Mouse (Mus musculus): ENCODE measurements around the gene Gm572. TPM values are rescaled to one million over a fixed set of nuclear protein-coding genes. Genes with fewer than 3 reads are reported as not detected.

Gm572 gene
- total RNA-seq (2021) = 1 to 10 TPM; 7.3 to 8.7 TPM
- long read RNA-seq, experiment 1 = 0 reads
- long read RNA-seq, experiment 2 = 0 reads

DNA sequence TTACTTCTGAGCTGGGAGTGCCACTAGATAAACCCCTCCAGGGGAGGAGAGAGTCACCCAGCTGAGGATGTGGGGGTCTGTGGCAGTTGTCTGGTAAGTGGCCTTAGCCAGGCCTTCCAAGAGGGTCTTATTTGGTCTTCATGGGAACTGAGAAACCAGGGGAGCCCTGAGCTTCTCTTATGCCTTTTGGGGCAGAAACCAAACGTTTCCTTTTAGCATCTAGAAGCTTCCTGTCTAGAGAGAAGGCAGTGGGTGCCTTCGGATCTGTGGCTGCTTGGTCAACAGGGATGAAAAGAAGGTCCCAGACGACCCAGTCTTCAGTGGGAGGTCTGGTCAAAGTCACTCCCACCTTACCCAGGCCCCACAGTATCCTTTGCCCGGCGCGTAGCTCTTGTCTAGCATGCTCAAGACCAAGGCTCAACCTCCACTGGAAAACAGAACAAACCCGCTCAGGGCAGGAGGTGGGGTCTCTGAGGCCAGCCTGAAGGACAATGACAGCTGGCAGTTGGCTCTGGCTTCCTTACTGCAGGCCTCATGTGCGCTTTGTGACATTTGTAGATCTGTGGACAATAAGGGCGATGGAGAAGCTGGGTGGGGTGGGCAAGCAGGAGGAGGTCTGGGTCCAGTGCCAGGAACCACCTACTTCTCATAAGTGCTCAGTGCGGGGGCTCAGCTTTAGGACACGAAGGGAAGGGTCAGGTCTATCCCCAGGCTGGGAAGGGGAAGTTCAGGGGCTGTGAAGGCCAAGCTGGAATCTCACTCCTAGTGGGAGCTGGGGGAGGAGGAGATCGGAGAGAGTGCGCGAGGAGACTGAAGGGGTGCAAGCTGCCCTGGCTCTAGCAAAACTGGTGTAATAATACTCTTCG lies at the start of gene Gm572:
Gm572 (plus strand) TSS at position 27 of the 866 bp plus-strand sequence.
- no peak for DNase-seq (ENCODE audit: low spot score in 2 of 2)

DNA sequence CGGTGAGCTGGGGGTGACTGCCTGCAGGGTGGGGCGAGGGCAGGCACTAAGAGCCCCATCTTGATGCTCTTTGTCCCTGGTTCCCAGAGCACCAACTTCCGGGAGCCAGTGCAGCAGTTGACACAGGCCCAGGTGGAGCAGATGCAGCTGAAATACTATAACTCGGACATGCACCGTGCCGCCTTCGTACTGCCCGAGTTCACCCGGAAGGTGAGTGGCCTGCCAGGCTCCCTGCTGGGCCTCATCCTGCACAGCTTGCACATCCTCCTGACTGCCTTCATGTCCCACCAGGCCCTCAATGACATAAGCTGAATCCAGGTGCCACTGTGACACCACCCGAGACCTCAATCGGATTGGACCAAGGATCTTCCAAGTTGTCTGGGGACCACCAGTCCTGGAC lies 49.1 kb upstream of the Gm572 start:
- DNase-seq (ENCODE audit: low spot score in 2 of 2) = no peak

DNA sequence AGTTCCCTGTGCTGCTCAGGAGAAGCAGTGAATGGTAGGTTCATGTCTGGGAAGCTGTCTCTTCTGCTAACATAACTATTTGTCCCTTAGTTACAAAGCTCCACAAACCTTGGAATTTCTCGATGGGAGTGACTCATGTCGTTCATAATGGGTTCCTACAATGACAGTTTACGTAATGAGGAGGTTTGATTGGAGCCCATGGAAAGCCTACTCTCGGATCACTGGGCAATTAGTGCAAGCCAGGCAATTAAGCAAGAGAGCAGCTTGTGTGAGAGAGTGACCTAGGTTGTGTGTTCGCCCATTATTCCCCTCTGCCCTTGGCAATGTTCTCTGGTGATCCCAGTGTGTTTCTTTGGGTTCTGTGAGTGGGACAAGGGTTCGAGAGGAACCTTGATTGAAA lies 47.2 kb upstream of the Gm572 start:
- no peak for DNase-seq (ENCODE audit: low spot score in 2 of 2)

DNA sequence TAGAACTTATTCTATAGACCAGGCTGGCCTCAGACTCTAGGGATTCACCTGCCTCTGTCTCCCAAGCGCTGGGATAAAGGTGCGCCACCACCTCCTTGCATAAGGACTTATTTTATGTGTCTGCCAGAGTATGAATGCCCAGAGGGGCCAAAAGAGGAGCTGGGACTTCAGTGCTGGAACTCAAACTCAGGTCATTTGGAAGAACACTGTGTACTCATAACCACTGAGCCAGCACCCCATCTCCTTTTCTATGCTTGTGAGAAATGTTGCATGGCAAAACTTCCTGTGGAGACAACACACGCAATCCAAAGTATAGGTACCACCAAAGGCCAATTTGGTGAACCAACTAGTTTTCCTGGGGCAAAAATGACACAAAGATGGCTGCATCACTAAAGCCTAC lies 46.4 kb upstream of the Gm572 start:
- DNase-seq (ENCODE audit: low spot score in 2 of 2) = no peak

DNA sequence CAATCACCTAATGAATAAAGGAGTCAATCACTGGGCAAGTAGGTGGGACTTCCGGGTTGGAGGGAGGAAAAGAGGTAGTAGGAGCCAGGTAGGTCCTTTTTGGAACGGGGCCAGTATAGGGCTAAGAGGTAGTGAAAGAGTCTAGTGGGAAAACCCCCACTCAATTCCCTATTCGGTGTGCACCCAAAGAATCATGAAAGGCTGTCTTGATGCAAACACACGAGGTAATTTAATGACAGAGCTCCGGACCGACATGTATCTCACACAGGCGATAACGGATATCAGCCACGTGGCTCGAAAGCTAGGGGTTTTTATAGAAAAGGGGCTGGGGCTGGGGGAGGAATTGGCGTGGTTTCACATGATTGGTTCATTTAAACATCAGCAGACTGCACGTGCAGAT lies 44.3 kb upstream of the Gm572 start:
- no peak for DNase-seq (ENCODE audit: low spot score in 2 of 2)

DNA sequence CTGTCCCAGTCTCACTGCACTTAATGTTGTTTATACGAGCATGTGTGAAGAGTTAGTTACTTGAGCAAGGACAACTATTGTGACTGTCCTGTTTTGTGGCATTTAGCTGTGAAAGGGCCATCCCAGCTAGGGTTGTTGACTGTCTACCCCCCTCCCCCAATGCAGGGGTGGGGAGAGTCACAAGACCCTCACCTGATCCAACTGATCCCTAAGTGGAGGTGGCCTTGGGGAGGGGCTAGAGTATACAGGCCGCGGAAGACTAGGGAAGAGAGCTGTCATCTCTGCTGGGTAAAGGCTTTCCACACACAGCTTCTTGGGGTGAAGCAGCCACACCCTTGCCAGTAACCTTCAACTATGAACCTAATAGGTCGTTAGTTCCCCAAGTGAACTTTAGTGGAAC lies 42.8 kb upstream of the Gm572 start:
- no peak for DNase-seq (ENCODE audit: low spot score in 2 of 2)

DNA sequence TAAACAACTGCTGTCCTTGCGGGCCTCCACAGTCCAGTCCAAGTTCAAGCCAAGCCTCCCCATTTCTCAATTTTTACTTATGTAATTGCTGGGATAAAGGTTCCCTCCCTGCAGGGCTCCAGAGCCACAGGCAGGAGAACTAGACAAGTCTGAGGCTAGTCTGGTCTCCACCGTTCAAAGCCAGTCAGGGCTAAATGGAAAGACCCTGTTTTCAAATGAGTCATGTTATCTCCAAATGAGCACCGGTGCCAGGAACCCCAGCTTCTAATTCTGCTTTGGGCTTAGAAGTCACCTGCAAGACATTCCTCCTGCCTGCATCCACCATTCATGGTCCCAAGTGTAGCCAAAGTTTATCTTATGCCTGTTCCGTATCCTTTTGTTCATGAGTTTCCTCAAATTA lies 41.2 kb upstream of the Gm572 start:
- no peak for DNase-seq (ENCODE audit: low spot score in 2 of 2)

DNA sequence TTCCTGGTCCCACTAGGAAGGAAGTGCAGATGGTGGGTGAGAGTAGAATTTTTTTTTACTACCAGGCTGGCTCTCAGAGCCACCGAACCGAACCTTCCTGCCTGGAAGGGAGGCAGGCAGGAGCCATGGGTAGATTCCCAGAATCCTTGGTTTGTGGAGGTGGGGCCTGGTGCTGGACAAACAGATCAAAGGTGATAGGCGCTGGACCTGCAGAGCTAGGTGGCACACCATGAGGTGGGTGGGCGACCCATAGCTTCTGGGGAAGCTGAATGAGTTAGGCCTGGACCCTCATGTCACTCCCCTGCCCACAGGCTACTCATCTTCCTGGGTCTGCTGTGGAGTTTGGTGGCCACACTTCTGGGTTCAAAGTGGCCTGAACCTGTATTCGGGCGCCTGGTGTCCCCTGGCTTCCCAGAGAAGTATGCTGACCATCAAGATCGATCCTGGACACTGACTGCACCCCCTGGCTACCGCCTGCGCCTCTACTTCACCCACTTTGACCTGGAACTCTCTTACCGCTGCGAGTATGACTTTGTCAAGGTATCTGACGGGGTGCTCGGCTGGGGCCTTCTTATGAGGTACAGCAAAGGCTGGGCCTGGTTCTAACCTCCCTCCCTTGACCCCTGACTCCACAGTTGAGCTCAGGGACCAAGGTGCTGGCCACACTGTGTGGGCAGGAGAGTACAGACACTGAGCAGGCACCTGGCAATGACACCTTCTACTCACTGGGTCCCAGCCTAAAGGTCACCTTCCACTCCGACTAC lies 40.6 kb upstream of the Gm572 start, which contains the start of gene Masp2:
Masp2 (plus strand) TSS at position 198 of the 764 bp plus-strand sequence.
- no peak for DNase-seq (ENCODE audit: low spot score in 2 of 2)

DNA sequence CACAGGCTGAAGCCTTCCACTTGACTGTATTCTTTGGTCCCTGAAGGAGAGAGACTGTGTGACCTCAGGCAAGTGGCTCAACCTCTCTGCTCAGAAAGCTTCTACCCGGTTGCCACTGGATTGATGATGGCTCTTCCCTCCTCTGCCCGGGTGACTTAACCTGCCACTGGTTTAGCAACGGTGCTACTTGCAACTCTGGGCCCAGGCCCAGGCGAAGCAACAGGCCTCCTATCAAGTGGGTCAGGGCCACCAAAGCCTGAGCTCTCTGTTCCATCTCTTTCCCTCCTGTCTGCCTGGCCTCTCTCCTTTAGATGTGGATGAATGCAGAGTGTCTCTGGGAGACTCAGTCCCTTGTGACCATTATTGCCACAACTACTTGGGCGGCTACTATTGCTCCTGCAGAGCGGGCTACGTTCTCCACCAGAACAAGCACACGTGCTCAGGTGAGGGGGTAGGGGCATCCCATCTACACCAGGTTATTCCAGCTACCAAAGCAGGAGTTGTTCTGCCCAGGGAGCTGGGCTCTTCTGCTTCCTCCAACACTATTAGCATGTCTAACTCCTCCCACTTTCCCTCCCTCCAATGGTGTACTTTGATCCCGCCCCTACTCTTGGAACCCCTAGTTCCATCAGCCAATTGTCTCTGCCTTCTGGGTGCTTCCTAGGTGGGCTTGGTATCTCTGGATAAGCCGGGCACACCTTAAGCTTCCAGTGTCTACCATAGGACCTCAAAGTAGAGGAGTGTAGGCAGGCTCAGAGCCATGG lies 39.6 kb upstream of the Gm572 start:
- DNase-seq (ENCODE audit: low spot score in 2 of 2) = no peak

DNA sequence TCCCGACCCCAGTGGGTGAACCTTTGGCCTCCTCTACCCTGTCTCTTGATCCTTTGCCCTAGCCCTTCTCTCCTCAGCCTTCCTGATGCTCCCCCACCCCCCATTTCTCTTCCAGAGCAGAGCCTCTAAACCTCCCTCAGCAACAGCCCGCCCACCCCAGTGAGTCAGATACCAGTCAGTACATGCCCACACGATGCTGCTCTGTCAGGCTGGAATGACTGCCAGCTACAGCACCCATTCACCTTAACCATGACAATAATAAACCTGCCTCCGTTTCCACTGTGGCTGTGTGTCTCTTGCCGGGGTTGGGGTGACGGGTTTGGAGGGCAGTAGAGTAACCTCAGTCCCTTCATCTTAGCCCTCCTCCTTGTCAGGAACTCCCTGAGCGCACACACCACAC lies 39.0 kb upstream of the Gm572 start:
- DNase-seq (ENCODE audit: low spot score in 2 of 2) = no peak

DNA sequence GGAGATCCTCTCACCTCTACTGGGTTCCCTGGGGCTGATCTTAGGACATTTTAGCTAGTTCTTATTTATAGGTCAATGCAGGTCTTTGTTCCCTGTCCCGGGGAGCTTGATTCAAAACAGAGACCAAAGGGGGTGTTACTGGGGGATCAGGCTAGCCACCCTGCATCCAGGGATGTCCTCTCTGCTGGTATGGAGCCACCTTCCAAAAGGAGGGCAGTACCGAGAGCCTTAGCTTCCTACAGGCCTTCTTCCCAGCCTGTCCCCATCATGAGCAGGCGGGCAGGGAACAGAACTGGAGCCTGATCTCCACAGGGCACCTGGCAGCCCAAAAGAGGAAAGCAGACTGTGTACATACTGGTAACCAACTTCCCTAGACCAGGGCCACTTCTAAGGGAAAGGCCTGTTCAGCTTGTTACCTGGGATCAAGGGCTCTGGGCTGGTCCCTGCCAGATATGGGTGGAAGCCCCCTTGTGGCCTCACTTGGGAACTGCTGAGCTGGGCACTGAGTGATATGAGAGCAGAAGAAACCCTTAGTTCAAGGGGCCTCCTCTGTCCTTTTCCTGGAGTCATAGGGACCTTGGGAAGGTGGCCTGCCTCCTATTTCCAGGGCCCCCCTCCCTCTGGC lies 38.5 kb upstream of the Gm572 start:
- DNase-seq (ENCODE audit: low spot score in 2 of 2) = peak in 1 of 2 experiments; percentile 64

DNA sequence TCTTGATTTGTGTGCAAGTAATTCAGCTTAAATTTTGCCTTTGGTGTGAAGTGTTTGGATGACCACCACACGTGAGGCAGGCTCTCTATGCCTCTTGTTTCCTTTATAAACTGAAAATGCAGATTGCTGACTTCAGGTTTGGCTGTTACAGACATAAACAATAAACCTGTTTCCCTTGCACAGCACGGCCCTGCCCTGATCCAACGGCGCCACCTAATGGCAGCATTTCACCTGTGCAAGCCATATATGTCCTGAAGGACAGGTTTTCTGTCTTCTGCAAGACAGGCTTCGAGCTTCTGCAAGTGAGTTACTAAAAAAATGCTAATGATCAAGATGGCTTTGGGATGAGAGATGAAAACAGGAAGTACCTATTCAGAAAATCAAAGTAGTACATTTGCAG lies 35.4 kb upstream of the Gm572 start:
- DNase-seq (ENCODE audit: low spot score in 2 of 2) = peak; percentile 63 to 78

DNA sequence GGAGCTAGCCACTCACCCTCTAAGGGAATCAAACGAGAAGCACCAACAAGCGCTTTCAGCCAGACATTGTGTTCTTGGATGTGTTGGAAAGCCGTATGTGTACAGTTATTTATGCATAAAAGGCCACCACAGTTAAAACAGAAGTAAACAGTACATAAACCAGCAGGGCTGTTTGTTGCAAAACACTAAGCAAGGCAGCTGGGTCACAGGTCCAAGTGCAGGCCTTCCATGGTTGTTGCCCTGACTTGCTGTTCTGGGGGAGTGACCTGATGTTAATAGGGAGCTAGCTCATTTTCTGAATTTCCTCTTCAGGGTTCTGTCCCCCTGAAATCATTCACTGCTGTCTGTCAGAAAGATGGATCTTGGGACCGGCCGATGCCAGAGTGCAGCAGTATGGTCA lies 33.3 kb upstream of the Gm572 start:
- no peak for DNase-seq (ENCODE audit: low spot score in 2 of 2)

DNA sequence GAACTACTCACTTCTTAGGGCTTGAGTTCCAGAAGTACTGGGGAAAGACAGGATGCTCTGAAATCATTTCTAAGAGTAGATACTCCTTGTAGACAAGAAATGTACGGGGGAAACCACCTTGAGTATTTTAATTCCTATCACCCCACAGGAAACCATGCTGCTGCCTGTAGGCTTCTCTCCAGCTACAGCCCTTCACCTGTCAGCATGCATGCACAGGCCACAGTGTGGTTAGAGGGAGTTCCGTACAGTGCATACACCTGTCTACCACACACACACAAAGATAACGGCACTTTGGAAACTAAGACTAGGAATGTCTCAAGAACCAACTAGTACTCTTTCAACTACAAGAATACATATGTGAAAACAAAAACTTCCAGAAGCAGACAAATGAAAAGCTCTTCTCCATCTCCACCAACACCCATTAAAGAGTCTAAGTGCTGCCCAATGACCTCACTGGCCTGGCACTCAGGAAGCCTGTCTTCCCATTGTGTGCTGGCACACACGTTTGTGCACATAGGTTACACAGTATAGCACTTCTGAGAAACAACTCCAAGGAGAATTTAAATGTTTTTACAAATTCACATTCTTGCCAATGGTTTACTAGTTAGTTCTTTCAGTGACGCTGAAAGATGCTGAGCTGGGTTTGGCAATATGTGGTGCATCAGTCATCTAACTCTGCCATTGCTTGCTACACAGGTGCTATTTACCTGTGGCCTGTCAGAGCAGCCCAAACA lies 32.3 kb upstream of the Gm572 start:
- no peak for DNase-seq (ENCODE audit: low spot score in 2 of 2)

DNA sequence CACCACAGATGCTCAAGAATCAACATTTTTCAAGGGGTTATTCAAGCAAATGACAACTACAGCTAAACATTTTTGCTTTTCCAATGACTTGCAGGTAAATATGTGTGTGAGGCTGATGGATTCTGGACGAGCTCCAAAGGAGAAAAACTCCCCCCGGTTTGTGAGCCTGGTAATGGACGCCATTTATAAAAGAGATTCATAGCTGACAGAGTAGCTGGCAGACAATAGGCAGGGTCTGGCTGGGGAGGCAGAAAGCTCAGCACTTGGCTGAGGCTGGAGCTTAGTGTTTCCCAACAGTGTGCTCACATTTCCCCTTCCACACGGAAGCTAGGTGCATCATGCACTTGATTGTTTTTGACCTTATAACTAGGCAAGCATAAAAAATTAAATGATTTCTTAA lies 30.6 kb upstream of the Gm572 start:
- no peak for DNase-seq (ENCODE audit: low spot score in 2 of 2)

DNA sequence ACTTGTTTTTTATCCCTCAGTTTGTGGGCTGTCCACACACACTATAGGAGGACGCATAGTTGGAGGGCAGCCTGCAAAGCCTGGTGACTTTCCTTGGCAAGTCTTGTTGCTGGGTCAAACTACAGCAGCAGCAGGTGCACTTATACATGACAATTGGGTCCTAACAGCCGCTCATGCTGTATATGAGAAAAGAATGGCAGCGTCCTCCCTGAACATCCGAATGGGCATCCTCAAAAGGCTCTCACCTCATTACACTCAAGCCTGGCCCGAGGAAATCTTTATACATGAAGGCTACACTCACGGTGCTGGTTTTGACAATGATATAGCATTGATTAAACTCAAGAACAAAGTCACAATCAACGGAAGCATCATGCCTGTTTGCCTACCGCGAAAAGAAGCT lies 29.4 kb upstream of the Gm572 start:
- DNase-seq (ENCODE audit: low spot score in 2 of 2) = no peak

DNA sequence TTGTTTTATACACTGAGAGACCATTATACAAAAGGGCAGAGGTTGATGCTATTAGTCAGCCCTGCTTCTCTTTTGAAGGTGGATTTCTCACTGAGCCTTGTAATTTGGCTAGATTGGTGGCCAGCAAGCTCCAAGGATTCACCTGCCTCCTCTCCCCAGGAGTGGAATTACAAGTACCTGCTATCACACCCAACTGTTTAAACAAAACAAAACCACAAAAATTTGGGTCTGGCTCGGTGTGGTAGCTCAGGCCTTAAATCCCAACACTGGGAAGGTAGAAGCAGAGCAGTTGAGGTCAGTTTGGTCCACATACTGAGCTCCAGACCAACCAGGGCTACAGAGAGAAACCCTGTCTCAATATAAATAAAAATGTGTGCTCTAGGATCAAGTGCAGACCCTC lies 23.3 kb upstream of the Gm572 start:
- DNase-seq (ENCODE audit: low spot score in 2 of 2) = no peak

DNA sequence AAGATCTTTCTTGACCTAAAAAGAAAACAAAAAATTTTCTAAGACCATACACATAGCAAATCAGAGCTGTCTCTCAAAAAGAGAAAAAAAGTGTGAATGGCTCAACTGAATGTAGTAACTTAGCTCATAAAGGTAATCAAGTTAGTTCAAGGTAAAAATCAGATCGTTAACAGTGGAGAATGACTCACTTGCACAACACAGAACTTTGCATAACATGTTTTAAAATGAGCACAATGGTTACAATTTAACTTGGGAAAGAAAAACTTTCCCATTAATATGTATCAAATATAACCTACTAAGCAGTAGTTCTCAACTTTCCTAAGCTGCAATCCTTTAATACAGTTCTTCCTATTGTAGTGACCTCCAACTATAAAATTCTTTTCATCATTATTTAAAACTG lies 22.4 kb upstream of the Gm572 start:
- no peak for DNase-seq (ENCODE audit: low spot score in 2 of 2)

DNA sequence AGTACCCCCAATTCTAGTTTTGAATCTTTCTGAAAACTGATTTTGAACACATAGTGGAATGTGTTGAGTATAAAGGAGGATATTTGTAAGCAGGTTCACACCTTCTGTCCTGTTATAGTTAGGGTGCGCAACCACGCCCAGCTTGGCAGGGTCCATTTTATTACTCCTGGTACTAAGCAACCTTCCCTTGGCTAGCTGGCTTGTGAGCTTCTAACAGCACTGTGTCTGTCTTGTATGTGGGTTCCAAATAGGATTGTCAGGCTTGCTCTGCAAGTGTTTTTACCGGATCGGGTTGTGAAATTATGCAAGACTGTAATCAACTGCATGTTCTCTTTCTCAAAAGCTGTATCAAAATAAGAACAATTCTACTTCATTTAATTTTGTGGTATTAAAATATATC lies 20.6 kb upstream of the Gm572 start:
- no peak for DNase-seq (ENCODE audit: low spot score in 2 of 2)

DNA sequence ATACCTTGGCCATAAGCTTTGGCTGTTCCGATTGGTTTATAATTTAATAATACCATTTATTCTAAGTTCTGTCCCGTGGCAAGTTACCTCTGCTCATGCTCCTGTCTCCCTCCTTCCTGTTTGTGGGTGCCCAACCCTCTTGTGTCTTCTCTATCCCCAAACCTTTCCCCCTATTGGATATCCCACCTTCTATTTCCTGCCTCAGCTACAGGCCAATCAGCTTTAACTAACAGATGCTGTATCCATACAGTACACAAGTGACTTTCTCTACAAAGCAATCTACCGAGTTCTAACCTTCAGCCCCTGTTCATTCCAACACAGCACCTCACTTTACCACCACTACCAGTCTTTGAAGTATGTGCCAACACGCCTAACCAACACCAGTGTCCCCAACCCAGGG lies 19.5 kb upstream of the Gm572 start:
- DNase-seq (ENCODE audit: low spot score in 2 of 2) = no peak

DNA sequence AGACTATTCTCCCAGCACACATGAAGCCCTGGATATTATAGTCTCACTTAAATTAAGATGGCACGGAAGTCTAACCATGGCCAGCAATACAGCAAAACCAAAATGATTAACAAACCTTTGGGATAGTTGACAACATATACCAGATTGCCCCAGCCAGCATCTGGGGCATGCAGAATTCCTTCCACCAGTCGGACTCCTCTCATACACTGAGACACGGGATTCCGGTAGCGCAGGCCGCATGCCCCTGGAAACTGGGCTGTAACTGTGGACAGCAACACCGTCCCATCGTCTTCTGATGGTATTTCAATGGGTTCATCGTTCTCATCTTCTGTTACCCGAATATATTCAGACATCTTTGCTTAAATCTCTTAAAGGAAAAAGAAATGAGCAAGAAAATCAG lies 18.1 kb upstream of the Gm572 start:
- DNase-seq (ENCODE audit: low spot score in 2 of 2) = no peak
